Mouse (Mus musculus) brain, embryonic 14.5 days (tissue): Measurements from ENCODE around the gene Poc5.

Experiments used
- CTCF ChIP-seq: fragments of 200-500 bp; IDR thresholded peaks from 2 replicates; pipeline ENCODE4 v1.5.1; 2012; ENCODE audit warnings: inconsistent platforms, mild to moderate bottlenecking, moderate library complexity, borderline replicate concordance; ENCODE audit not compliant: insufficient read depth, insufficient read length; ENCODE audit errors: extremely low read depth
- POLR2A ChIP-seq: fragments of 200-500 bp; IDR thresholded peaks from 2 replicates; pipeline ENCODE4 v1.6.1; 2012; ENCODE audit warnings: mild to moderate bottlenecking, inconsistent platforms, borderline replicate concordance; ENCODE audit not compliant: poor library complexity, insufficient read depth, insufficient read length, severe bottlenecking; ENCODE audit errors: extremely low read depth

GRCm38 (mm10) chr13:96458018-96458417 lies 69.9 kb downstream of the Poc5 start:
- TF ChIP-seq CTCF = no peak
- TF ChIP-seq POLR2A = no peak
